Mouse (Mus musculus): ENCODE results near the gene Ecel1. TPM values are rescaled to one million over a fixed set of nuclear protein-coding genes. Genes with fewer than 3 reads are reported as not detected.

The Ecel1 gene
- 0.08 and 0.12 TPM in 2 replicates for polyA plus RNA-seq (2012; rRNA removed)

GRCm38 (mm10) chr1:87156199-87156587 is at the start of gene Ecel1:
Ecel1 (minus strand) TSS chr1:87156521.

GRCm38 (mm10) chr1:87204465-87204864 is 48.1 kb upstream of the Ecel1 start, which contains the start of gene Chrng:
Chrng (plus strand) TSS chr1:87204657.

GRCm38 (mm10) chr1:87190429-87190828 is 34.1 kb upstream of the Ecel1 start, which contains the start of gene Chrnd:
Chrnd (plus strand) TSS chr1:87190607.

GRCm38 (mm10) chr1:87183013-87183412 is 26.7 kb upstream of the Ecel1 start, which contains the start of gene Prss56:
Prss56 (plus strand) TSS chr1:87183313.

DNA sequence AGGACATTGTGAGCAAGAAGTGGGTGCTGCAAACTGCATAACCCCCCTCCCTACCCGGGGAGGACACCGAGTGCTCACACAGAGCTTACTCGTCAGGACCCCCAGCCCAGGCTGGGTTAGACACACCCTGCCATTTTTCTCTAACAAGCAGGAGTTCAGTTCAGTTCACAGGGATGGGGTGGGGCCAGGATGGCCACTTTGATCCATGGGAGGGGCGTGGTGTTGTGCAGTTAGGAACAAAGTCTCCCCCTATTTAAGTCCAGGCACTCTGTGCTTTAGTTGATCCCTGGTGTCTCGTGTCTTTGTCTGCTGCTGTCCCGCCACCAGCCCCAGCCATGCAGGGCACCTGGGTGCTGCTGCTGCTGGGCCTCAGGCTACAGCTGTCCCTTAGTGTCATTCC is 31.6 kb downstream of the Ecel1 start, which contains the start of gene Akp3:
Akp3 (plus strand) TSS at position 301 of the 400 bp plus-strand sequence.

DNA sequence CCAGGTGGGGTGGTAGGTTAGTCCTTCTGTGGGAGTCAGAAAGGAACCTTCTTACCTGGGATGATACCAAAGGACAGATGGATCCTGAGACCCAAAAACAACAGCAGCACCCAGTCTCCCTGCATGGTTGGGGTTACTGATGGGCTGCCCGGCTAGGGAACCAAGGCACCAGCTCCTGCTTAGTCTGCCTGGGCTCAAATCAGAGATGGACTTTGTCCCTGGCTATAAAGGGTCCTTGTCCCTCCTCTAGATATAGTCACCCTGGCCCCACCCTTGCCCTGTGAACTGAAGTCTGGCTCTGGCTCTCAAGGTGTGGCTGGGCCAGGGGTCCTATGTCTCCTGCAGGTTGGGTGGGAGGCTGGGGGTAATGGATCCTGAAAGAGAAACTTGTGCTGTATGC is 54.9 kb downstream of the Ecel1 start, which contains the start of gene Alpi:
Alpi (minus strand) TSS at position 196 of the 400 bp plus-strand sequence.

Other genes with a start within 250 kb of the Ecel1 start
- gene Alppl2, start 66.6 kb downstream of the Ecel1 start, polyA plus RNA-seq (2012; rRNA removed): 0.02 TPM in 1 of 2 replicates, not detected in the other
- gene Alpi, start 54.9 kb downstream of the Ecel1 start, polyA plus RNA-seq (2012; rRNA removed): 0.59 TPM in 1 of 2 replicates, not detected in the other
- gene Akp3, start 31.5 kb downstream of the Ecel1 start, polyA plus RNA-seq (2012; rRNA removed): not detected in 2 replicates
- not detected in 2 replicates for gene Prss56, start 26.8 kb upstream of the Ecel1 start, polyA plus RNA-seq (2012; rRNA removed)
- gene Chrnd, start 34.1 kb upstream of the Ecel1 start, polyA plus RNA-seq (2012; rRNA removed): not detected in 2 replicates
- not detected in 2 replicates for gene Chrng, start 48.1 kb upstream of the Ecel1 start, polyA plus RNA-seq (2012; rRNA removed)
- gene Eif4e2, start 57.4 kb upstream of the Ecel1 start, polyA plus RNA-seq (2012; rRNA removed): 37.1 and 39.0 TPM in 2 replicates
- gene Efhd1, start 107.8 kb upstream of the Ecel1 start, polyA plus RNA-seq (2012; rRNA removed): 0.09 and 0.14 TPM in 2 replicates
- 21.6 and 23.8 TPM in 2 replicates for gene Gigyf2, start 170.5 kb upstream of the Ecel1 start, polyA plus RNA-seq (2012; rRNA removed)
- not detected in 2 replicates for gene Kcnj13, start 238.2 kb upstream of the Ecel1 start, polyA plus RNA-seq (2012; rRNA removed)